Mouse (Mus musculus): ENCODE measurements at regions not wholly inside any gene's neighbourhood (a gene's known extent, or its start where the extent isn't known, plus 50 kb on each side); places are given as distances from the start of the nearest gene placed in this dataset.

DNA sequence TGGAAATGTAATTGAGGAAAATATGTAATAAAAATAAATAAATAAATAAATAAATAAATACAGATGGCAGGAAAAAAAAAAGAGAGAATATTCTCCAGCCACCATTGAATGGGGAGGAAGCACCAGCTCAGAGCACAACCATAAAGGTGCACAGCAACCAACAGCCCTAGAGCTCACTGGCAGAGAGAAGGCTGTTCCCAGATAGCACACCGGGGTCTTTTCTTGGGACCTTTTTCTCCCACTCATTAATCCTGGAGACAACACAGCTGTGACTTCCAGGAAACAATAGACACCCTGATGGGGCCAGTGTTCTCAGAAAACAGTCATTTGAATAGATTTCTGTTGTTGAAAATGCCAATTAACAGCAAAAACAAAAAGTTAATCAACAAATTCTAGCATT lies 263.1 kb downstream of the Actr3 start:
- TF ChIP-seq POLR2A (IDR thresholded peaks at IDR 0.05; ENCODE audit: borderline replicate concordance, insufficient read depth, low read length): no peak
- TF ChIP-seq CTCF (IDR thresholded peaks at IDR 0.05; ENCODE audit: borderline replicate concordance, insufficient read depth, low read depth, low read length): no peak

Data from cerebellum, adult 2 months (tissue).